Mouse (Mus musculus): ENCODE results near the gene Tbx10.
"Not testable (repeated sequence)": the region's sequence is repeated elsewhere in the genome, so short reads cannot be mapped to it uniquely, and the experiment has no call there.

The Tbx10 gene

GRCm38 (mm10) chr19:4003641-4004040 is 11.1 kb downstream of the Tbx10 start:
- no peak for DNase-seq (ENCODE audit: inconsistent ontology term)

GRCm38 (mm10) chr19:4004331-4004730 is 11.8 kb downstream of the Tbx10 start:
- no peak for DNase-seq (ENCODE audit: inconsistent ontology term)

DNA sequence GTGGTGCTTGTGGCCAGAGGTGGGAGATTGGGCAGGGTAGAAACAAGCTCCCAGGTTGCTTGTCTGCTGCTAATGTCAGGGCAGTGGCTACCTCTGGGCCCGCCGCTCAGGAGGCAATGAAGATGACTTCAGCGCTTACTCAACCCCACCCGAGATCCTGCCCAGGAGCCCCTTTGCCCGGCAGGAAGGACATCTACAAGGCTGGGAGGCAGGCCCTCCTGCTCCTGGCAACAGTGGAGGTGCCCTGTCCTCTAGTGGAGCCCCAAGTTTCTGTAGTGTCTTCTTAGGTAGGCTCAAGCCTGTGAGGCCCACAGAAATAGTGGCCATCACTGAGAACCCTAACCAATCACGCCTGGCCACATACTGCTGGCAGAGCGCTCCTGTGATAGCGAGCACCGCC is 12.5 kb downstream of the Tbx10 start:
- no peak for DNase-seq (ENCODE audit: inconsistent ontology term)

DNA sequence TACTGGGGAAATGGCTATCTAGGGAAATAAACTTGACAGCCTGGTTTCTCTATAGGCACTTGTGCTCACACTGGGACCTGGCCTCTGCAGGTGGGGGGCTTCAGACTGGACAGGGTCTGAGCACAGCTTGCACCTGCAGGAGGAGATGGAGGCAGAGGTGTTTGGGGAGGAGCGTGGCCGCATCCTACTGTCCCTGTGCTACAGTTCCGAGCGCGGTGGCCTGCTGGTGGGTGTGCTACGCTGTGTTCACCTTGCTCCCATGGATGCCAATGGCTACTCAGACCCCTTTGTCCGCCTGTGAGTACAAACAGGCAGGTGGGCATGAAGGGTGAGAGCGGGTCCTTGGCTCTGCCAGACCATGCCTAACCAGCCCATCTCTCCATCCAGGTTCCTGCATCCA is 13.4 kb downstream of the Tbx10 start:
- no peak for DNase-seq (ENCODE audit: inconsistent ontology term)

DNA sequence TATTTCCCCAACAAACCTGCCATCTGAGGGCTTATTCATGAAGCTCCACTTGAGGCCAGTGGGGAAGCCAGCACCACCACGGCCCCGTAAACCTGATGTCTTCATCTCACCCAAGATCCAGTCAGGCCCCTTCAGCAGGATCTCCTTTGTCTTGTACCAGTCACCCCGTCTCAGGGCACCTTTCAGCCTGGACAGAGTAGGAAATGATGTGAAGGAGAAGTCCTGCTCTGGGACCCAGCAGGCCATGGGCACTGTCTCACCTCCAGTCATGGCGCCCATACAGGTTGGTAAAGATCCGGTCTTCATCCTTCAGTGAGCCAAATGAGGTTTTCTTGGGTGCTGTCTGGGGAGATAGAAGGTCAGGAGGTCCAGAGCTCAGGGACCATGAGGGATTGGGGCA is 18.5 kb downstream of the Tbx10 start:
- no peak for DNase-seq (ENCODE audit: inconsistent ontology term)

- peak; percentile 96 for DNase-seq (ENCODE audit: inconsistent ontology term)
Measured at GRCm38 (mm10) chr19:4012432-4013022, 20.0 kb downstream of the Tbx10 start, which contains the start of gene Ndufv1. Gene Ndufv1, minus strand, starts transcription at chr19:4012806.

GRCm38 (mm10) chr19:4013066-4013465 is 20.5 kb downstream of the Tbx10 start:
- no peak for DNase-seq (ENCODE audit: inconsistent ontology term)

DNA sequence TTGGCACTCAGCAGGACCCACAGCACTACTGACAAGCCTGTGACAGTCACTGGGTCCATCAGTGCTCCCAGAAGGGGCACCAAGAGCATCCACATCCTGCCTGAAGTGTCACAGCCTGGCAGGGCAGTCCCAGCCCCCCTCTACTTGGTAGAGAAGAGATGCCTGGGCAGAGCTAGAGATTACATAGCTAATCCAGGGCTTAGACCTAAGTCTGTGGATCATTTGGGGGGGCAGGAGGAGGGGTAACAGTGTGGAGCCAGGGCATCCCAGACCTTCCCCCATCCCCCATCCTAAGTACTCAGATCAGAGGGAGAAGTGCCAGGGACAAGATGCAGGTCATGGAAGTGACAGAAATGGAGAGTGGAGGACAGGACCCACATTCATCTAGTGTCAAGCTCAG is 22.2 kb downstream of the Tbx10 start:
- DNase-seq (ENCODE audit: inconsistent ontology term) = no peak

- DNase-seq (ENCODE audit: inconsistent ontology term) = no peak
Measured at GRCm38 (mm10) chr19:4015635-4016034, 23.1 kb downstream of the Tbx10 start.

- no peak for DNase-seq (ENCODE audit: inconsistent ontology term)
Measured at GRCm38 (mm10) chr19:4017921-4018587, 25.5 kb downstream of the Tbx10 start.

DNA sequence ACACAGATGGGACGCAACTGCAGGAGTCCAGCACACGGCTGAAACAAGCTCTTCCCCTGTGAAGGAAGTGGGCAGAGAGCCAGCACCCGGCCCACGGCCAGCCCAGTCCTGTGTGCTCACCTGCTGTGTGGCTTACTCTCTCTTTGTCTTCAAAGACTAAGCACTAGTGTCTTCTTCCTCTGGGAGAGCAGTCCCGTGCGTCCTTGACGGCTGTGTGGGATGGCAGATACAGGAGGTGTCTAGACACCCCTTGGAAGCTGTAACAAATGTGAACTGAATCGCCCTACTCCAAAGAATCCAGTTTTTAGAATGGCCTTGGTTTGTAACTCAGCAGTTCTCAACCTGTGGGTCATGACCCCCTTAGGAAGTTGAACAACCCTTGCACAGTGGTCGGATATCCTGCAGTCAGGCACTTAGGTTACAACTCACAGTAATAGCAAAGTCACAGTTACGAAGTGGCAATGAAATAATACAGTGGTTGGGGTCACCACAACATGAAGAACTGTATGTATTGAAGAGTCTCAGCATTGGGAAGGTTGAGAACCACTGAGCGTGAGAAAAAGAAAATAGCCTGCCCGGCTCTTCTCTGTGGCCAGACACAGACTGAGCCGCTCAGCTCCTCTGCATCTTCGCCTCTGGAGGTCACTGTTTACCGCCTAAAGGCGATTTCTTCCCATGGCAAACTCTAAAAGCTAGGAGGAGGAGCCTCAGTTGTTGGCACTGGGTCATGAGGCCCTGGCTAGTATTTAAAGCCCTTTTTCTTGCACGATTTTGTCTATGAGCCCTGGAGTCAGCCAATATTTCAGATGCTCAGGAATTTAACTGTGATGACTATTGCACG is 26.4 kb downstream of the Tbx10 start:
- peak; percentile 71 for DNase-seq (ENCODE audit: inconsistent ontology term)

DNA sequence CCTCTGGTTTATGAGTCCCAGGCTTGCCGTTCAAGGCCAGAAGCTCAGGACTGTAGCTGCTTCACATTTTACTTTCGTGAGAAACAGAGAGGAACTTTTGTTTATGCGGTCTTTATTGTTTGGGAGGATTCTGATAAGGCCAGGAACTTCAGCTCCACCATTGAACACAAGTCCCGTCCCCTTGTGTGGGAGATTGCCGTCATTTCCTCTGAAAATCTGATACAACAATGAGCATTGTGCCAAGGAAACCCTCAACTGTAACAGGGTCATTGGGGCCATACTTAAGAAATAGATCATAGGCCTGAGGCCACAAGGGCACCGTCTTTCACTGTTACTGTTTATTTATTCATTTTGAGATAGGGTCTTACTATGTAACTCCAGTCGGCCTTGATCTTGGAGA is 30.6 kb downstream of the Tbx10 start:
- no peak for DNase-seq (ENCODE audit: inconsistent ontology term)

GRCm38 (mm10) chr19:4027576-4027975 is 35.0 kb downstream of the Tbx10 start:
- no peak for DNase-seq (ENCODE audit: inconsistent ontology term)

GRCm38 (mm10) chr19:4032668-4033067 is 40.1 kb downstream of the Tbx10 start:
- DNase-seq (ENCODE audit: inconsistent ontology term) = no peak

DNA sequence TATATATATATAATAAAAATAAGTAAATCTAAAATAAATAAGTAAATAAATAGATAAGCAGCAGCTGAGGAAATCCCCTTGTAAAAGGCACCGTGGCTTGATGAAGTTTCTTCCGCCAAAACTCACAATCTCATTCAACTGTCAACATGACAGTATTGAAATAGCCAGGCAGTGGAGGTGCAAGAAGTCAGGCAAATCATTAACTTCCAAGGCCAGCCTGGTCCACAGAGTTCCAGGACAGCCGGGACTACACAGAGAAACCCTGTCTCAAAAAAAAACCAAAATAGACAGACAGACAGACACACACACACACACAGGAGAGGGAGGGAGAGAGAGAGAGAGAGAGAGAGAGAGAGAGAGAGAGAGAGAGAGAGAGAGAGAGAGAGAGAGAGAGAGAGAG is 40.7 kb downstream of the Tbx10 start:
- no peak for DNase-seq (ENCODE audit: inconsistent ontology term)

DNA sequence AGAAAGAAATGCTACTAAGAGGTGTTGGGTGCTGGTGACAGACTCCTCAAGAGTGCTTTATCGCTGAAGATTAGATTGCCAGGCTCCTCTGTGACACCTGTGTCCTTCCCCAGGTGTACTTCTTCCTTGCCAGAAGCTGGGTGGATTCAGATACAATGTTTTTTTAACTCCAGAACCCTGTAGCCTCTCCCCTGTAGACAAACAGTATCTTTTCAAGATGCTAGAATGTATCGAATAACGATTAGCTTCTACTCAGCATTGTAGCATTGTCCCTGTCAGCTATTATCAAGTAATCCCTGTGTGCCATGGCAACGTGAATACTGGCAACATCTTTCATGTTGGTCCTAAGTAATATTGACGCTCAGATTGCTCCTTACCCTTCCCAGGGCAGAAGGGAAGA is 41.2 kb downstream of the Tbx10 start:
- no peak for DNase-seq (ENCODE audit: inconsistent ontology term)

DNA sequence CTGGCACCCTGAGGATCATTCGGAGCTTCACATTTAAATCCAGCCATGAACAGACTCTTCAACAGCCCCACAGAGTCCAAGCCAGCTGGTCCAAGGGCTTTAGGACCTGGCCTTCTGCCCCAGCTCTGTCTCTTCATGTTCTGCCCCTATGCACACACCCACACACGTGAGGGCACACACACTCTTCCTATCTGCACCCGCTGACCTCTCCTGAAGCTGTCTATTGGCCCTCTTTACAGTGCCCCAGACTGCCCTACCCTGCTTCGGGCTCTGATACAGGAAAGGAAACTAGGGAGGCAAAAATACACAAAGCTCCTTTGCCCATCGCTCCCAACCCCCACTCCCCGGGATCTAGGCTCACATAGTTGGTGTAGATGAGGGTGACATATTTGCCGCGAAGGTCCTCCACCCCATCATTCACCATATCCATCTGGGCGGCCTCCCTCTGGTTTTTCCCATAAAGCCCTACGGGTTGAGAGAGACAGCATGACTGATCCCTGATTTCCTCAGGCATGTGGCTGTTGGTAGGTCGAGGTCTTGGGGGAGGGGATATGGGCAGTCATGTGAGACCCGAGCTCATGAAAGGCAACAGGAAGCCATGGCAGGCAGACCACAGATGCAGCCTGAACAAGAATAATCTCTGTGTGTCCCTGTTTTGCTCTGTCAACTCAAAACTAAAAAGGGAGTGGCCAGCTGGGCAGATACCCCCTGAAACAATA is 43.9 kb downstream of the Tbx10 start:
- DNase-seq (ENCODE audit: inconsistent ontology term) = no peak

GRCm38 (mm10) chr19:4037154-4037787 is 44.7 kb downstream of the Tbx10 start:
- not testable (repeated sequence) for DNase-seq (ENCODE audit: inconsistent ontology term)

GRCm38 (mm10) chr19:4037788-4038232 is 45.3 kb downstream of the Tbx10 start, which contains the start of gene Gstp1:
Gene Gstp1, minus strand, starts transcription at chr19:4037985.
- DNase-seq (ENCODE audit: inconsistent ontology term) = peak; percentile 91

DNA sequence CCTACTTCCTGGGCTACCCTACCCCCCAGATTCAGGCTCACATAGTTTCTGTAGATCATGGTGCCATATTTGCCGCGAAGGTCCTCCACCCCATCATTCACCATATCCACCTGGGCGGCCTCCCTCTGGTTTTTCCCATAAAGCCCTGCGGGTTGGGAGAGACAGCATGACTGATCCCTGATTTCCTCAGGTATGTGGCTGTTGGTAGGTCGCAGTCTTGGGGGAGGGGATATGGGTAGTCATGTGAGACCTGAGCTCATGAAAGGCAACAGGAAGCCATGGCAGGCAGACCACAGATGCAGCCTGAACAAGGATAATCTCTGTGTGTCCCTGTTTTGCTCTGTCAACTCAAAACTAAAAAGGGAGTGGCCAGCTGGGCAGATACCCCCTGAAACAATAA is 48.4 kb downstream of the Tbx10 start:
- DNase-seq (ENCODE audit: inconsistent ontology term) = not testable (repeated sequence)

GRCm38 (mm10) chr19:4041500-4041899 is 48.9 kb downstream of the Tbx10 start:
- not testable (repeated sequence) for DNase-seq (ENCODE audit: inconsistent ontology term)

All from Muller cell, postnatal 12 days (primary cell).